Mouse (Mus musculus) heart, embryonic 13.5 days (tissue): ENCODE measurements around the gene Cstf2t. TPM values are rescaled to one million over a fixed set of nuclear protein-coding genes. Genes with fewer than 3 reads are reported as not detected.

Experiments
- ATAC-seq: fragments of 200-750 bp; cut with Nextera tagmentation; 2 replicates; pipeline ENCODE4 v1.8.0; 2017; ENCODE audit warnings: moderate TSS enrichment; ENCODE audit not compliant: insufficient number of reproducible peaks, low FRiP score, low TSS enrichment; ENCODE audit errors: extremely low read depth
- H3K27ac ChIP-seq: fragments of 300-500 bp; sonication (generic); replicated peaks from 2 replicates; pipeline ENCODE4 v1.5.1; 2015; ENCODE audit warnings: moderate library complexity, mild to moderate bottlenecking, inconsistent platforms
- H3K27me3 ChIP-seq: fragments of 300-500 bp; sonication (generic); replicated peaks from 2 replicates; pipeline ENCODE4 v1.6.1; 2015; ENCODE audit warnings: mild to moderate bottlenecking, inconsistent platforms
- H3K36me3 ChIP-seq: fragments of 300-500 bp; sonication (generic); 2 replicates; pipeline ENCODE4 v1.6.1; 2015; ENCODE audit warnings: mild to moderate bottlenecking, inconsistent platforms
- H3K4me1 ChIP-seq: fragments of 300-500 bp; sonication (generic); 2 replicates; pipeline ENCODE4 v1.6.1; 2015; ENCODE audit warnings: inconsistent platforms
- H3K4me2 ChIP-seq: fragments of 300-500 bp; sonication (generic); 2 replicates; pipeline ENCODE4 v1.6.1; 2015; ENCODE audit warnings: inconsistent platforms, mild to moderate bottlenecking, moderate library complexity
- H3K4me3 ChIP-seq: fragments of 300-500 bp; sonication (generic); 2 replicates; pipeline ENCODE4 v1.5.1; 2015; ENCODE audit warnings: moderate library complexity, mild to moderate bottlenecking, inconsistent platforms
- H3K9ac ChIP-seq: fragments of 300-500 bp; sonication (generic); 2 replicates; pipeline ENCODE4 v1.6.1; 2015; ENCODE audit warnings: inconsistent platforms, mild to moderate bottlenecking, moderate library complexity
- H3K9me3 ChIP-seq: fragments of 300-500 bp; sonication (generic); 2 replicates; pipeline ENCODE4 v1.6.1; 2016; ENCODE audit warnings: inconsistent platforms
- WGBS: fragments of 180-500 bp; shearing (Covaris S2); methylation state at CpG from one replicate; pipeline ENCODE4 v1.1.7; 2015; ENCODE audit warnings: mixed read lengths; 5-methylcytosine and 5-hydroxymethylcytosine counted together
- polyA plus RNA-seq: library from polyadenylated mRNA; unstranded; fragments of >200 nt; fragmentation: Nextera tagmentation; extraction: Ambion mirVana; gene quantifications from 2 replicates; pipeline ENCODE4 v1.2.1, GENCODE M21; 2015

Cstf2t gene
- polyA plus RNA-seq, 1 experiment from 2014 or later: 30.4 TPM

DNA sequence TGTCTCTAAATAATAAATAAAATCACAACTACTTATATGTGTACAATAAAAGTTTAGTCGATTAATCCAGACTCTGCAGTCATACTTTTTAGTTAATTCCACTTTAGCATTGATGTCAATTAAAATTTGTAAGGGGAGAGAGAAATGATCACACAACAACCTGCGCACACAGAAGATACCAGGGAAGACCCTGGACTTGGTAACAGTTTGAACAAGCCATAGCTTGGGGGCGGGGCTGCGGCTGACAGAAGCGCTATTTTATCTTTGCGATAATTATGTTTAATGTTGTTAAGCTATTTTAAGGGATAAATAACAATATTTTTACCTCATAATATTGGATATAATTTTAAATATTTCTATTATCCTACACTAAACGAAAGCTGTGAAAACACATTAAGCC is 411 bp upstream of the Cstf2t start:
- peaks cover 24% of the 10 kb centered on the region for H3K4me1 ChIP-seq
- no peak for ATAC-seq
- H3K27ac ChIP-seq: peak overlapping the region; percentile 84
- peaks cover 34% of the 10 kb centered on the region for H3K36me3 ChIP-seq
- H3K4me3 ChIP-seq: peak overlapping the region; percentile 90
- H3K9ac ChIP-seq: peak overlapping the region; percentile 70
- H3K4me2 ChIP-seq: peak overlapping the region; percentile 90
- WGBS: 16% methylated on average over 7 of the region's 7 CpGs
- H3K27me3 ChIP-seq: no peaks in the 10 kb centered on the region
- H3K9me3 ChIP-seq: no peaks in the 10 kb centered on the region

DNA sequence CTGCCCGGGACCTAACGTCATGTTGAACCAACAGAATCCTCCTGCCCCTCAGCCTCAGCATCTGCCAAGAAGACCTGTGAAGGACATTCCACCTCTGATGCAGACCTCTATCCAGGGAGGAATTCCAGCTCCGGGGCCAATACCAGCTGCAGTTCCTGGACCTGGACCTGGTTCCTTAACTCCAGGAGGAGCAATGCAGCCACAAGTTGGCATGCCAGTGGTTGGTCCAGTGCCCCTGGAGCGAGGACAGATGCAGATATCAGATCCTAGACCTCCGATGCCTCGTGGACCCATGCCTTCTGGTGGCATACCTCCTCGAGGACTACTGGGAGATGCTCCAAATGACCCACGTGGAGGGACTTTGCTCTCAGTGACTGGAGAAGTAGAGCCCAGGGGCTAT is 1.1 kb downstream of the Cstf2t start:
- peak overlapping the region; percentile 90 for H3K4me2 ChIP-seq
- peaks cover 24% of the 10 kb centered on the region for H3K4me1 ChIP-seq
- no peaks in the 10 kb centered on the region for H3K27me3 ChIP-seq
- peak overlapping the region; percentile 84; the same call in 1 of the 2 replicates for H3K27ac ChIP-seq
- no peak for ATAC-seq
- WGBS: 90% methylated on average over 8 of the region's 8 CpGs
- H3K9me3 ChIP-seq: no peaks in the 10 kb centered on the region
- H3K9ac ChIP-seq: peak overlapping the region; percentile 94
- H3K36me3 ChIP-seq: peaks cover 43% of the 10 kb centered on the region
- H3K4me3 ChIP-seq: peak overlapping the region; percentile 90

DNA sequence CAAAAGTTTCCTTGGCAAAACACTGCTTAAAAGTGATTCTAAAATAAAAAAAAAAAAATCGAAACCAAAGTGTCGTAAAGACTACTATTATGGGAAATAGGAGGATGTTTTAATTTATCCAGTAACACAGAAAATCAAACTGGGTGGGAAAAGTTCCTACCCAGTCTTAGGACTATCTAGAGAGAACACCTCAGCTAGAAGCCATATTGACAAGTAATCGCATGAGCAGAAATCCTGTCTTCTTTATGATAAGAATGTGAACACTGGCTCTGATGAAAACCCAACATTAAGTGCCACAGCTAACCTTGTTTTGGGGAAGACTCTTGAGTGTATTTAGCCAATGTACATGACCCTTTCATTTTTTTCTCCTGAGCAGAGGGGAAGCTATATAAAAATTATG is 15.2 kb downstream of the Cstf2t start:
- no peak overlapping the region for H3K4me3 ChIP-seq
- ATAC-seq: no peak
- WGBS: 46% methylated on average over 3 of the region's 3 CpGs
- H3K4me1 ChIP-seq: peaks cover 16% of the 10 kb centered on the region
- H3K9me3 ChIP-seq: no peaks in the 10 kb centered on the region
- no peaks in the 10 kb centered on the region for H3K36me3 ChIP-seq
- H3K4me2 ChIP-seq: no peak overlapping the region
- no peak overlapping the region for H3K27ac ChIP-seq
- no peaks in the 10 kb centered on the region for H3K27me3 ChIP-seq
- H3K9ac ChIP-seq: no peak overlapping the region

DNA sequence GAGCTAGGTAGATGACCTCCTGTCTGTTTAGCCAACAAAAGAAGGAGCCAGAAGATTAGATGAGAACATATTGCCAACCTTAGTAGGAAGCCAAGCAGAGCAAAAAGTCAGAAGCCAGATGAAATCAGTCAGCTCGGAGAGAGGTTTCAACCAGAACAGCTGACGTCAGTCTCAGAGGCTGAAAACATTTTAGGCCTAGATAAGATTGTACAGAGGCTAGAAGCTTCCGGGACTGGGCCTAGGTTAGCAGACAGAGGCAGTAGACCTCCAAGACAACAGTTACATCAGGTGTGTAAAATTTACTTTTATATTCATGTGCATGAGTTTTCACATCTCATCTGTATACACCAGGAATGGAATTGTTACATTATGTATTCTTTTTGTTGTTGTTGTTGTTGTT is 16.7 kb downstream of the Cstf2t start:
- H3K27me3 ChIP-seq: no peaks in the 10 kb centered on the region
- no peaks in the 10 kb centered on the region for H3K9me3 ChIP-seq
- no peak overlapping the region for H3K27ac ChIP-seq
- H3K36me3 ChIP-seq: no peaks in the 10 kb centered on the region
- H3K4me1 ChIP-seq: peaks cover 16% of the 10 kb centered on the region
- WGBS: 22% methylated on average over 3 of the region's 3 CpGs
- H3K9ac ChIP-seq: no peak overlapping the region
- H3K4me3 ChIP-seq: no peak overlapping the region
- ATAC-seq: no peak
- H3K4me2 ChIP-seq: no peak overlapping the region

DNA sequence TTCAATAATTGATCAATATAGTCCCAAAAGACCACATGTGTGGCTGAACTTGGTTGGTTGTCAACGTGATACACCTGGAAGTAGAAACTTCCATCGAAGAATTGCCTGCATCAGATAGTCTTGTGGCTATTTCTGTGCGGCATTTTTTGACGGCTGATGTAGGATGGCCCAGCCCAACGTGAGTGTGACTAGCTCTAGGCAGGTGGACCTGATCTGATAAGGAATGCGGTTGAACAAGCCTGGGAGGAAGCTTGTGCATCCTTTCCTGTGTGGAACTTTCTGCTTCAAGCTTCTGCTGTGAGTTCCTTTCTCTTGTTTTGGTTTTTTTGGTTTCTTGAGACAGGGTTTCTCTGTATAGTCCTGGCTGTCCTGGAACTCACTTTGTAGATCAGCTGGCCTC is 22.1 kb downstream of the Cstf2t start:
- WGBS: 61% methylated on average over 6 of the region's 6 CpGs
- H3K9ac ChIP-seq: no peak overlapping the region
- no peak overlapping the region for H3K4me2 ChIP-seq
- ATAC-seq: no peak
- H3K27ac ChIP-seq: no peak overlapping the region
- peaks cover 16% of the 10 kb centered on the region for H3K4me1 ChIP-seq
- no peak overlapping the region for H3K4me3 ChIP-seq
- H3K9me3 ChIP-seq: no peaks in the 10 kb centered on the region
- H3K27me3 ChIP-seq: no peaks in the 10 kb centered on the region
- H3K36me3 ChIP-seq: no peaks in the 10 kb centered on the region

DNA sequence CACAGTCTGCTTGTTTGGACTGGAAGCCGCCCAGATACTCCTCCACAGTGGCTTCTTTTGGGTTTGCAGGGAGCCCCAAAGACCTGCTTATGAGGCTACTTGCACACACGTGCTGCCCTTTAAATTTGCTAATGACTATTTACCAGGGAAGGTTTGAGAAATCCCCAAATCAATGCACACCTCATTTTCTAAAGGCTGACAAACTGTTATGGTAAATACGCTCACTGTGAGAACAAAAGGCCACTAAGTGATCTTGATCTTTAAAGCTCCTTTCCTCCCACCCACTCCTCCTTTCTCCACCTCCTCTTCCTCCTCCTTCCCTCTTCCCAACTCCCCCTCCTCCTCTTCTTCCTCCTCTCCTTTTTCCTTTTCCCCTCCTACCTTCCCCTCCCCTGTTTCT is 23.4 kb downstream of the Cstf2t start:
- no peaks in the 10 kb centered on the region for H3K9me3 ChIP-seq
- no peaks in the 10 kb centered on the region for H3K36me3 ChIP-seq
- no peak overlapping the region for H3K9ac ChIP-seq
- no peak overlapping the region for H3K27ac ChIP-seq
- WGBS: 55% methylated on average over 3 of the region's 3 CpGs
- no peaks in the 10 kb centered on the region for H3K27me3 ChIP-seq
- no peak overlapping the region for H3K4me2 ChIP-seq
- no peak for ATAC-seq
- H3K4me3 ChIP-seq: no peak overlapping the region
- H3K4me1 ChIP-seq: peaks cover 16% of the 10 kb centered on the region

DNA sequence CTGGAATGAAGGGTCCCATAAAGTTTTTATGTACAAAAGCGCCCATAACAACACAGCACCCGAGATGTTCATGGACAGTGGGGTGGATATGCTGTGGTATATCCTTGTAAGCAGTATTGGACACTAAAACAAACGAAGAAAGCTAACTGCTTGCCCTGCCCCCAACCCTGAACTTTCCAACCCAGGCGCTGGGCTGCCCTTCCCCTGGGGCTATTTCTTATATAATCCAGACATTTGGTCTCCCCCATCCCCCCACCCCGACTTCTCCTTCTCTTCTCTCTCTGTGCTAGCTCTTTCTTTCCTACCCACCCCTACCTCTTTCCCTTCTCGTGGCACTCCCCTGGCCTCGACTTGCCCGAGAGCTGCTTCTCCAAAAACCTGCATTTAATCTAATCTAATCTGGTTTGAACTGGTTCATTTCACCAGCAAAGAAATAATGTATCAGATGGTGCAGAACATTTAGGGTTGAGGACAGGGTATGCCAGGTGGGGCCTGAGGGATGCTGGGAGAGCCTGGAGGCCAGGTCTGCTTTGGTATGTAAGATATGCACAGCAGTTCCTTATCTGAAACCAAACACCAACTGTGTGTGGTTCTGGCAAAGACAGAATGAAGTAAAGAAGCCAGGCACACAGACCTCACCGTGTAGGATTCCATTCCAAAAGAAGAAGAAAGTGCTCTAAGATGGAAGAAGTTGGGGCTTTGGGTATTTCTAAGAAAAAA is 24.4 kb downstream of the Cstf2t start:
- 21% methylated on average over 9 of the region's 9 CpGs for WGBS

DNA sequence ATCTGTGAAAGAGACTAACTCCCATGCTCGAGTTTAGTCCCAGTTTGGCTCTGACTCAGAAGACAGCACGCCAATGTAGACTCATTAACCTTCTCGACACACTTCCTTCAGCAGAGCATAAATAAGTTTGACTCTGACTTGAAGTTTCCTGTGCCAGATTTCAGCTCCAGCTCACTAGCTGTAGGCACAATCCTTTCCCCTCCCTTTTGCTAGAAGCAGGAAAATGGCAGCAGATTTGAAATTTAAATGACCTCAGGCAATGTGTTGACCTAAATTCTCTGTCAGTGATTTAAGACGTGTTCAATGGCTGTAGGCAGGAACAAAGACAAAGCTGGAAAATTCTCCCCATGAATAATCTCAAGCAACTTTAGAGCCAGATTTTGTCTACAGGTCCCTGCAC is 32.1 kb downstream of the Cstf2t start:
- Histone ChIP-seq H3K36me3 (no peaks in the 10 kb centered on the region), H3K27me3 (no peaks in the 10 kb centered on the region), H3K9me3 (no peaks in the 10 kb centered on the region), H3K4me2 (no peak overlapping the region), H3K9ac (no peak overlapping the region), H3K4me3 (no peak overlapping the region), H3K27ac (no peak overlapping the region), H3K4me1 (no peaks in the 10 kb centered on the region)
- WGBS: 44% methylated on average over 4 of the region's 4 CpGs
- no peak for ATAC-seq

More for the DNA sequence above, 24.4 kb downstream of the Cstf2t start:
- Histone ChIP-seq H3K36me3 (no peaks in the 10 kb centered on the region), H3K4me1 (peaks cover 16% of the 10 kb centered on the region), H3K9ac (no peak overlapping the region), H3K9me3 (no peaks in the 10 kb centered on the region), H3K4me3 (no peak overlapping the region), H3K27me3 (no peaks in the 10 kb centered on the region), H3K27ac (no peak overlapping the region), H3K4me2 (no peak overlapping the region)
- ATAC-seq: no peak

DNA sequence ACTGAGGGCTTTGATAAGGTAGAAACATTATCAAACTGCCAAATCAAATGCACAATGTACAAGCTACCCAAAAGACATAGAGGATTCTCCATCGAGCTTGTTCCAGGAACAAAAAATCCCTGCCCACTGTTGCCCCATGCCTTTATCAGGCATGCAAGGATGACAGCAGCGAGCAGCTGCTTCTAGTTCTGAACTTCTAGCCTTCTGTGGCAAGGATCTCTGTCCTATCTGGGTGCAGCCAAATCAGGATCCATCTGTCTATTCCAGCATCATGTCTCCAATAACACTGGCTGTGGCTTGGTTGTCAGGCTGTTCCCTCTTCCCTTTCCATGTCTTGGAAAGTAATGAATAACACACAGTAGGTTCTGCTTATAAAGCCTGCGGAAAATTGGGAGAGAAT is 42.0 kb downstream of the Cstf2t start:
- Histone ChIP-seq H3K9me3 (no peaks in the 10 kb centered on the region), H3K36me3 (no peaks in the 10 kb centered on the region), H3K4me2 (no peak overlapping the region), H3K4me1 (no peaks in the 10 kb centered on the region), H3K4me3 (no peak overlapping the region), H3K9ac (no peak overlapping the region), H3K27ac (no peak overlapping the region), H3K27me3 (no peaks in the 10 kb centered on the region)
- ATAC-seq: no peak
- WGBS: 70% methylated on average over 3 of the region's 3 CpGs

DNA sequence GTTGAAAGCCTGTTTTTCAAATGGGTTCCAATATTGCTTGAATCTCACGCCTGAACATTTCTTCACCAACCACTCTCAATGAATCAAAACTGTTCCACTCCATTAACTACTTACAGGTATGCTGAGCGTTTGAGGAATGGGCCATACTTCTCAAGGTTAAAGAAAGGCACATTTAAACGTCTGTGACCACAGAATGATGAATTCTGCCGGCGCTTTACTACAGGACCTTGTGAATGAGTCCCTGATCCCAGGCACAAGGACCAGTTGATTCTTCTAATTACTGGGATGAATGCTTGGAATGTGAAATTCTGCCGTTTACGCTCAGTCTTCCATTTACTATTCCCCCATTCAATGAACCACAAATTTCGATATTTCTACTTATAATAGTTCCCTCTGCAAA is 50.0 kb downstream of the Cstf2t start:
- Histone ChIP-seq H3K4me1 (no peaks in the 10 kb centered on the region), H3K27ac (no peak overlapping the region), H3K27me3 (no peaks in the 10 kb centered on the region), H3K9me3 (no peaks in the 10 kb centered on the region), H3K4me3 (no peak overlapping the region), H3K36me3 (no peaks in the 10 kb centered on the region), H3K9ac (no peak overlapping the region), H3K4me2 (no peak overlapping the region)
- ATAC-seq: no peak
- WGBS: 82% methylated on average over 8 of the region's 8 CpGs

DNA sequence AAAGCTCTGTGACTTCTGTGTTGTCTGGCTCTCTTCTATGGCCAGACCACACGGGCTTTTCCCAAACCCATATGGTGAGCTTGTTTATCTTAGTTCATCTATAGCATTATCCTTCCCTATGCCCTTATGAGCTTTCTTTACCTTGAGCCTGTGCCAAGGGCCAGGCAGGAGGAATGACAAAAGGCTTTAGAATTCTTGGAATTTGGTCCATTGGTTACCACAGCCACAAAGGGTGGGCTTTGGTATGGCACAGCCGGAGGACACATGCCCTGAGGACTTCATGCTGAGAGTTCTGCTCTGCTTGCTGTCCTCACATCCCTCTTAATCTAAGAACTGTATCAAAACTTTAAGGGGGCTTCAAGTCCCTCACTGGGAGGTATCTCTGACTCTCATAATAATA is 53.7 kb downstream of the Cstf2t start:
- no peak for ATAC-seq
- no peaks in the 10 kb centered on the region for H3K9me3 ChIP-seq
- no peak overlapping the region for H3K4me3 ChIP-seq
- WGBS: 23% methylated on average over 2 of the region's 2 CpGs
- no peaks in the 10 kb centered on the region for H3K27me3 ChIP-seq
- no peak overlapping the region for H3K9ac ChIP-seq
- no peak overlapping the region for H3K4me2 ChIP-seq
- no peaks in the 10 kb centered on the region for H3K36me3 ChIP-seq
- H3K4me1 ChIP-seq: no peaks in the 10 kb centered on the region
- H3K27ac ChIP-seq: no peak overlapping the region
